9 mouse cellular contexts compared by ENCODE assay signal in genomic region chr8:57540110-57540838, GRCm38 (mm10). TPM values are rescaled to one million over a fixed set of nuclear protein-coding genes. Genes with fewer than 3 reads are reported as not detected.
DNase-seq lines count a peak whose midpoint lies in the region; ATAC-seq and TF ChIP-seq lines count a peak whose summit lies in the region.
"Had no signal": no experiment of that assay in that cellular context is flagged by ENCODE, and none has a peak within 500 bp of the region (broad histone marks: within the 10 kb centered on the region; RNA-seq: fewer than 3 reads in every experiment).

No protein-coding gene starts in this region.

- no peaks in the 10 kb centered on the region for H3K27me3 ChIP-seq in liver, adult 2 months (ENCODE audit: control insufficient read depth, insufficient read depth, low read length)
- no peaks in the 10 kb centered on the region for H3K27me3 ChIP-seq in liver, embryonic 11.5 days (replicated peaks; ENCODE audit: control insufficient read depth, insufficient read depth, low read length)
- H3K27me3 ChIP-seq in forebrain, embryonic 16.5 days (replicated peaks; ENCODE audit: control insufficient read depth, insufficient read depth, low read length): no peaks in the 10 kb centered on the region
- H3K27me3 ChIP-seq in limb, embryonic 10.5 days (ENCODE audit: low read depth, poor library complexity, severe bottlenecking): no peaks in the 10 kb centered on the region
- no peaks in the 10 kb centered on the region for H3K27me3 ChIP-seq in splenic B cell, adult 2 months (ENCODE audit: control insufficient read depth, insufficient read depth, low read length, poor library complexity, severe bottlenecking)
- H3K27me3 ChIP-seq: embryonic facial prominence, embryonic 12.5 days had no signal

- H3K4me3 ChIP-seq in liver, adult 2 months (ENCODE audit: insufficient read depth, low read depth, low read length): no peak overlapping the region
- H3K4me3 ChIP-seq in liver, embryonic 11.5 days (ENCODE audit: low read depth, low read length): no peak overlapping the region
- H3K4me3 ChIP-seq in forebrain, embryonic 16.5 days (replicated peaks; ENCODE audit: low read length): no peak overlapping the region
- H3K4me3 ChIP-seq in limb, embryonic 10.5 days: no peak overlapping the region
- H3K4me3 ChIP-seq: embryonic facial prominence, embryonic 12.5 days had no signal

- no peak overlapping the region for H3K9ac ChIP-seq in liver, adult 2 months (ENCODE audit: low read depth, low read length)
- no peak overlapping the region for H3K9ac ChIP-seq in liver, embryonic 11.5 days (ENCODE audit: low read depth, low read length)
- H3K9ac ChIP-seq in forebrain, embryonic 16.5 days (replicated peaks; ENCODE audit: low read depth, low read length): no peak overlapping the region
- H3K9ac ChIP-seq: embryonic facial prominence, embryonic 12.5 days had no signal

- H3K36me3 ChIP-seq in liver, adult 2 months (ENCODE audit: control insufficient read depth, insufficient read depth, low read length): no peaks in the 10 kb centered on the region
- H3K36me3 ChIP-seq in liver, embryonic 11.5 days (ENCODE audit: control insufficient read depth, insufficient read depth, low read length): peaks cover 4% of the 10 kb centered on the region
- H3K36me3 ChIP-seq in forebrain, embryonic 16.5 days (ENCODE audit: control insufficient read depth, insufficient read depth): peaks cover 1% of the 10 kb centered on the region; the same call in 1 of the 2 replicates
- peaks cover 28% of the 10 kb centered on the region for H3K36me3 ChIP-seq in limb, embryonic 10.5 days
- H3K36me3 ChIP-seq in splenic B cell, adult 2 months (ENCODE audit: control insufficient read depth, insufficient read depth, low read length, poor library complexity, severe bottlenecking): peaks cover 4% of the 10 kb centered on the region

- DNase-seq in liver, adult 2 months (ENCODE audit: extremely low read depth, low read depth, low spot score): peak; percentile 50
- no peak for DNase-seq in liver, embryonic 11.5 days (ENCODE audit: low spot score)
- DNase-seq in cerebellum, adult 11 months: peak; percentile 73
- peak; percentile 80 for DNase-seq in induced T-regulatory cell, adult 2 months (ENCODE audit: low read depth)
- peak; percentile 67 for DNase-seq in limb, embryonic 10.5 days (ENCODE audit: low spot score)
- peak; percentile 19 to 49 for DNase-seq in natural killer cell, adult 2 months (ENCODE audit: low spot score in 2 of 2)
- DNase-seq in splenic B cell, adult 2 months (ENCODE audit: low read depth, low spot score): peak; percentile 75

- H3K27ac ChIP-seq in liver, adult 2 months (replicated peaks; ENCODE audit: insufficient read depth, low read depth, low read length): no peak overlapping the region
- no peak overlapping the region for H3K27ac ChIP-seq in liver, embryonic 11.5 days (ENCODE audit: low read depth, low read length)
- no peak overlapping the region for H3K27ac ChIP-seq in forebrain, embryonic 16.5 days (ENCODE audit: low read length)
- no peak overlapping the region for H3K27ac ChIP-seq in limb, embryonic 10.5 days
- H3K27ac ChIP-seq: embryonic facial prominence, embryonic 12.5 days had no signal

- no peaks in the 10 kb centered on the region for H3K79me2 ChIP-seq in liver, adult 2 months (ENCODE audit: control insufficient read depth, insufficient read depth, low read length)

- H3K9me3 ChIP-seq in liver, embryonic 11.5 days (ENCODE audit: control insufficient read depth, low read length): no peaks in the 10 kb centered on the region
- H3K9me3 ChIP-seq in forebrain, embryonic 16.5 days (ENCODE audit: control insufficient read depth, low read length): no peaks in the 10 kb centered on the region
- no peaks in the 10 kb centered on the region for H3K9me3 ChIP-seq in limb, embryonic 10.5 days (replicated peaks)
- H3K9me3 ChIP-seq: embryonic facial prominence, embryonic 12.5 days had no signal

- no peak for TF ChIP-seq POLR2A in liver, adult 2 months (IDR thresholded peaks at IDR 0.05; ENCODE audit: extremely low read depth, insufficient read depth, low read length)

- ATAC-seq in liver, embryonic 11.5 days (replicated peaks; ENCODE audit: low FRiP score): no peak
- ATAC-seq in forebrain, embryonic 16.5 days: peak; percentile 73

- 50% methylated on average over 12 of the region's 12 CpGs for WGBS in liver, adult 2 months
- 53% methylated on average over 12 of the region's 12 CpGs for WGBS in liver, embryonic 11.5 days
- 46% methylated on average over 12 of the region's 12 CpGs for WGBS in forebrain, embryonic 16.5 days
- 50% methylated on average over 12 of the region's 12 CpGs for WGBS in limb, embryonic 10.5 days

- H3K4me2 ChIP-seq in liver, embryonic 11.5 days: no peak overlapping the region
- no peak overlapping the region for H3K4me2 ChIP-seq in forebrain, embryonic 16.5 days (ENCODE audit: low read length)
- H3K4me2 ChIP-seq: embryonic facial prominence, embryonic 12.5 days had no signal

- H3K4me1 ChIP-seq in liver, adult 2 months (ENCODE audit: control insufficient read depth, insufficient read depth, low read length): no peaks in the 10 kb centered on the region
- H3K4me1 ChIP-seq in liver, embryonic 11.5 days (replicated peaks; ENCODE audit: control insufficient read depth, insufficient read depth, low read length): no peaks in the 10 kb centered on the region
- H3K4me1 ChIP-seq in forebrain, embryonic 16.5 days (replicated peaks; ENCODE audit: control insufficient read depth, insufficient read depth, low read length): no peaks in the 10 kb centered on the region
- H3K4me1 ChIP-seq in limb, embryonic 10.5 days: no peaks in the 10 kb centered on the region

- TF ChIP-seq CTCF in liver, adult 2 months (IDR thresholded peaks at IDR 0.05; ENCODE audit: low read depth, low read length): peak; percentile 46

RNA-seq across cellular contexts. Expression of gene Hmgb2, which starts 28.6 kb away (rescaled TPM):
- 2.6 and 3.1 TPM in 2 replicates for total RNA-seq in liver, adult 2 months (2014; rRNA removed)
- 0.52 and 0.65 TPM in 2 replicates for polyA plus RNA-seq in liver, adult 2 months (2012; rRNA removed)
- polyA plus RNA-seq in liver, embryonic 11.5 days (2014; fragmentation: Nextera tagmentation; extraction: Ambion mirVana): 539 and 542 TPM in 2 replicates
- polyA plus RNA-seq in forebrain, embryonic 16.5 days (2015; fragmentation: Nextera tagmentation; extraction: Ambion mirVana): 168 and 177 TPM in 2 replicates
- 497 and 548 TPM in 2 replicates for polyA plus RNA-seq in limb, embryonic 10.5 days (2016; fragmentation: Nextera tagmentation; extraction: Ambion mirVana)

RNA-seq across cellular contexts. Expression of gene Sap30, which starts 52.6 kb away (rescaled TPM):
- 4.2 and 5.6 TPM in 2 replicates for total RNA-seq in liver, adult 2 months (2014; rRNA removed)
- polyA plus RNA-seq in liver, adult 2 months (2012; rRNA removed): 3.5 TPM in 2 replicates
- 42.9 and 45.7 TPM in 2 replicates for polyA plus RNA-seq in liver, embryonic 11.5 days (2014; fragmentation: Nextera tagmentation; extraction: Ambion mirVana)
- 53.1 and 64.3 TPM in 2 replicates for polyA plus RNA-seq in forebrain, embryonic 16.5 days (2015; fragmentation: Nextera tagmentation; extraction: Ambion mirVana)
- 76.5 and 82.9 TPM in 2 replicates for polyA plus RNA-seq in limb, embryonic 10.5 days (2016; fragmentation: Nextera tagmentation; extraction: Ambion mirVana)

Comparison
In these comparisons a context has a peak if more than half of its experiments do, and no peak if none do; other contexts are left out.
1. RNA of gene Hmgb2, which starts 28.6 kb away (polyA plus RNA-seq): 497 to 548 TPM in limb, embryonic 10.5 days, 539 to 542 TPM in liver, embryonic 11.5 days and 168 to 177 TPM in forebrain, embryonic 16.5 days; 0.52 to 0.65 TPM in liver, adult 2 months; every median in the first group is over 100 times any median in the second.